Mouse (Mus musculus) hindbrain, embryonic 14.5 days (tissue): ENCODE data around the gene Rgl1. TPM values are rescaled to one million over a fixed set of nuclear protein-coding genes. Genes with fewer than 3 reads are reported as not detected.

Source experiments
- ATAC-seq: fragments of 200-750 bp; cut with Nextera tagmentation; 2 replicates; pipeline ENCODE4 v1.8.0; 2017; ENCODE audit warnings: moderate number of reproducible peaks, mild to moderate bottlenecking, moderate TSS enrichment, moderate library complexity; ENCODE audit not compliant: low FRiP score
- DNase-seq: peaks from one replicate; pipeline ENCODE4 v3.0.0-alpha.2; 2015; ENCODE audit warnings: low spot score
- H3K27ac ChIP-seq: fragments of 300-500 bp; sonication (generic); 2 replicates; pipeline ENCODE4 v1.5.1; 2014; ENCODE audit warnings: mild to moderate bottlenecking, moderate library complexity
- H3K27me3 ChIP-seq: fragments of 300-500 bp; sonication (generic); 2 replicates; pipeline ENCODE4 v1.6.1; 2014; ENCODE audit warnings: mild to moderate bottlenecking, low read length, mixed read lengths; ENCODE audit not compliant: control insufficient read depth, insufficient read depth
- H3K36me3 ChIP-seq: fragments of 300-500 bp; sonication (generic); replicated peaks from 2 replicates; pipeline ENCODE4 v1.6.1; 2014; ENCODE audit not compliant: control insufficient read depth, insufficient read depth
- H3K4me1 ChIP-seq: fragments of 300-500 bp; sonication (generic); replicated peaks from 2 replicates; pipeline ENCODE4 v1.6.1; 2014; ENCODE audit warnings: antibody characterized with exemption, low read length, mixed read lengths; ENCODE audit not compliant: control insufficient read depth, insufficient read depth
- H3K4me2 ChIP-seq: fragments of 300-500 bp; sonication (generic); replicated peaks from 2 replicates; pipeline ENCODE4 v1.6.1; 2014; ENCODE audit warnings: mild to moderate bottlenecking, moderate library complexity
- H3K4me3 ChIP-seq: fragments of 300-500 bp; sonication (generic); replicated peaks from 2 replicates; pipeline ENCODE4 v1.5.1; 2014; ENCODE audit warnings: mild to moderate bottlenecking, low read length
- H3K9ac ChIP-seq: fragments of 300-500 bp; sonication (generic); 2 replicates; pipeline ENCODE4 v1.6.1; 2014
- H3K9me3 ChIP-seq: fragments of 300-500 bp; sonication (generic); 2 replicates; pipeline ENCODE4 v1.6.1; 2016; ENCODE audit warnings: low read length; ENCODE audit not compliant: control insufficient read depth
- WGBS: fragments of 180-500 bp; shearing (Covaris S2); extraction: QIAGEN DNeasy Blood & Tissue Kit; methylation state at CpG from one replicate; pipeline ENCODE4 v1.1.7; 2014; 5-methylcytosine and 5-hydroxymethylcytosine counted together
- polyA plus RNA-seq: library from polyadenylated mRNA; unstranded; fragments of >200 nt; fragmentation: Nextera tagmentation; extraction: Ambion mirVana; gene quantifications from 2 replicates; pipeline ENCODE4 v1.2.1, GENCODE M21; 2014

Rgl1 gene
- polyA plus RNA-seq, 1 experiment from 2014 or later = 20.9 TPM

GRCm38 (mm10) chr1:152711037-152711436 is 55.1 kb downstream of the Rgl1 start:
- Histone ChIP-seq H3K9me3 (no peaks in the 10 kb centered on the region), H3K4me2 (no peak overlapping the region), H3K4me3 (no peak overlapping the region), H3K4me1 (no peaks in the 10 kb centered on the region), H3K27me3 (no peaks in the 10 kb centered on the region), H3K27ac (no peak overlapping the region), H3K36me3 (no peaks in the 10 kb centered on the region), H3K9ac (no peak overlapping the region)
- 96% methylated on average over 4 of the region's 4 CpGs for WGBS
- no peak for ATAC-seq
- DNase-seq = no peak

GRCm38 (mm10) chr1:152707560-152707959 is 58.6 kb downstream of the Rgl1 start:
- no peaks in the 10 kb centered on the region for H3K27me3 ChIP-seq
- no peaks in the 10 kb centered on the region for H3K36me3 ChIP-seq
- WGBS = 95% methylated on average over 2 of the region's 2 CpGs
- H3K9me3 ChIP-seq = no peaks in the 10 kb centered on the region
- H3K27ac ChIP-seq = no peak overlapping the region
- H3K9ac ChIP-seq = no peak overlapping the region
- H3K4me2 ChIP-seq = no peak overlapping the region
- DNase-seq (no peak), ATAC-seq (no peak)
- no peaks in the 10 kb centered on the region; the same call in 1 of the 2 replicates for H3K4me1 ChIP-seq
- H3K4me3 ChIP-seq = no peak overlapping the region

GRCm38 (mm10) chr1:152703941-152704340 is 62.2 kb downstream of the Rgl1 start:
- no peak overlapping the region for H3K27ac ChIP-seq
- no peak overlapping the region for H3K9ac ChIP-seq
- no peaks in the 10 kb centered on the region for H3K9me3 ChIP-seq
- H3K27me3 ChIP-seq = no peaks in the 10 kb centered on the region
- WGBS = 70% methylated on average over 6 of the region's 6 CpGs
- H3K4me3 ChIP-seq = no peak overlapping the region
- DNase-seq (no peak), ATAC-seq (no peak)
- no peaks in the 10 kb centered on the region for H3K36me3 ChIP-seq
- no peak overlapping the region for H3K4me2 ChIP-seq
- H3K4me1 ChIP-seq = no peaks in the 10 kb centered on the region; the same call in 1 of the 2 replicates

- no peak overlapping the region for H3K4me2 ChIP-seq
- H3K36me3 ChIP-seq = no peaks in the 10 kb centered on the region
- no peak overlapping the region for H3K4me3 ChIP-seq
- no peaks in the 10 kb centered on the region for H3K27me3 ChIP-seq
- H3K4me1 ChIP-seq = no peaks in the 10 kb centered on the region; the same call in 1 of the 2 replicates
- ATAC-seq (0 out of 2 replicates have a peak, but pooled peaks have one; percentile 17), DNase-seq (no peak)
- WGBS = 31% methylated on average over 6 of the region's 6 CpGs
- no peaks in the 10 kb centered on the region for H3K9me3 ChIP-seq
- H3K27ac ChIP-seq = no peak overlapping the region
- no peak overlapping the region for H3K9ac ChIP-seq
These were observed 63.2 kb downstream of the Rgl1 start for GRCm38 (mm10) chr1:152702920-152703319.

- no peaks in the 10 kb centered on the region for H3K9me3 ChIP-seq
- H3K4me2 ChIP-seq = no peak overlapping the region
- ATAC-seq (no peak), DNase-seq (no peak)
- 87% methylated on average over 5 of the region's 5 CpGs for WGBS
- H3K4me3 ChIP-seq = no peak overlapping the region
- no peaks in the 10 kb centered on the region for H3K36me3 ChIP-seq
- H3K4me1 ChIP-seq = no peaks in the 10 kb centered on the region; the same call in 1 of the 2 replicates
- no peak overlapping the region for H3K9ac ChIP-seq
- no peak overlapping the region for H3K27ac ChIP-seq
- no peaks in the 10 kb centered on the region for H3K27me3 ChIP-seq
These were observed 65.1 kb downstream of the Rgl1 start for GRCm38 (mm10) chr1:152701066-152701465.

- no peak overlapping the region for H3K4me2 ChIP-seq
- H3K4me1 ChIP-seq = no peaks in the 10 kb centered on the region
- H3K9me3 ChIP-seq = no peaks in the 10 kb centered on the region
- H3K9ac ChIP-seq = no peak overlapping the region
- 83% methylated on average over 3 of the region's 3 CpGs for WGBS
- H3K27me3 ChIP-seq = no peaks in the 10 kb centered on the region
- no peaks in the 10 kb centered on the region for H3K36me3 ChIP-seq
- no peak overlapping the region for H3K4me3 ChIP-seq
- no peak overlapping the region for H3K27ac ChIP-seq
- DNase-seq = no peak
- no peak for ATAC-seq
These were observed 68.8 kb downstream of the Rgl1 start for GRCm38 (mm10) chr1:152697341-152697740.

- DNase-seq (no peak), ATAC-seq (no peak)
- no peaks in the 10 kb centered on the region for H3K9me3 ChIP-seq
- H3K4me1 ChIP-seq = no peaks in the 10 kb centered on the region
- WGBS = 52% methylated on average over 9 of the region's 9 CpGs
- H3K4me2 ChIP-seq = no peak overlapping the region
- H3K27me3 ChIP-seq = no peaks in the 10 kb centered on the region
- H3K27ac ChIP-seq = no peak overlapping the region
- H3K36me3 ChIP-seq = no peaks in the 10 kb centered on the region
- no peak overlapping the region for H3K9ac ChIP-seq
- no peak overlapping the region for H3K4me3 ChIP-seq
These were observed 70.7 kb downstream of the Rgl1 start for GRCm38 (mm10) chr1:152695491-152695890.

GRCm38 (mm10) chr1:152689968-152690367 is 76.2 kb downstream of the Rgl1 start:
- no peak overlapping the region for H3K4me2 ChIP-seq
- no peaks in the 10 kb centered on the region for H3K36me3 ChIP-seq
- no peak for DNase-seq
- no peak for ATAC-seq
- peaks cover 17% of the 10 kb centered on the region for H3K4me1 ChIP-seq
- no peaks in the 10 kb centered on the region for H3K27me3 ChIP-seq
- no peak overlapping the region for H3K9ac ChIP-seq
- no peak overlapping the region for H3K27ac ChIP-seq
- H3K9me3 ChIP-seq = no peaks in the 10 kb centered on the region
- 92% methylated on average over 4 of the region's 4 CpGs for WGBS
- H3K4me3 ChIP-seq = no peak overlapping the region

GRCm38 (mm10) chr1:152687733-152688181 is 78.4 kb downstream of the Rgl1 start:
- ATAC-seq (no peak), DNase-seq (no peak)
- H3K4me1 ChIP-seq = peaks cover 17% of the 10 kb centered on the region
- H3K4me3 ChIP-seq = no peak overlapping the region
- no peak overlapping the region for H3K27ac ChIP-seq
- no peaks in the 10 kb centered on the region for H3K27me3 ChIP-seq
- H3K9me3 ChIP-seq = no peaks in the 10 kb centered on the region
- peak overlapping the region; percentile 11; the same call in 1 of the 2 replicates for H3K9ac ChIP-seq
- no peaks in the 10 kb centered on the region for H3K36me3 ChIP-seq
- H3K4me2 ChIP-seq = no peak overlapping the region
- 23% methylated on average over 8 of the region's 8 CpGs for WGBS
